Mouse (Mus musculus) MN1 (cell line): ENCODE results near the gene Asb10.

ENCODE experiments used
- DNase-seq: peaks from one replicate; pipeline ENCODE4 v3.0.0-alpha.2; 2016; ENCODE audit warnings: low spot score

Asb10 gene

GRCm38 (mm10) chr5:24535731-24536130, 5.0 kb downstream of the Asb10 start:
- DNase-seq: no peak

GRCm38 (mm10) chr5:24534292-24534691, 6.5 kb downstream of the Asb10 start:
- DNase-seq: no peak

- DNase-seq: no peak
These were observed 7.4 kb downstream of the Asb10 start for GRCm38 (mm10) chr5:24533391-24533790.

GRCm38 (mm10) chr5:24530042-24530689, 10.6 kb downstream of the Asb10 start:
- peak; percentile 91 for DNase-seq

GRCm38 (mm10) chr5:24527780-24528179, 13.0 kb downstream of the Asb10 start:
- DNase-seq: no peak

- DNase-seq: no peak
These were observed 13.9 kb downstream of the Asb10 start, which contains the start of gene Gbx1 for GRCm38 (mm10) chr5:24526889-24527230. Gbx1 (minus strand) TSS chr5:24527202.

GRCm38 (mm10) chr5:24526190-24526888, 14.4 kb downstream of the Asb10 start:
- DNase-seq: no peak

GRCm38 (mm10) chr5:24525360-24526189, 15.2 kb downstream of the Asb10 start:
- no peak for DNase-seq

GRCm38 (mm10) chr5:24524522-24524921, 16.3 kb downstream of the Asb10 start:
- DNase-seq: no peak

- no peak for DNase-seq
These were observed 17.0 kb downstream of the Asb10 start for GRCm38 (mm10) chr5:24523806-24524205.

GRCm38 (mm10) chr5:24521366-24521765, 19.4 kb downstream of the Asb10 start:
- DNase-seq: no peak

GRCm38 (mm10) chr5:24512271-24512670, 28.5 kb downstream of the Asb10 start:
- peak; percentile 62 for DNase-seq

- no peak for DNase-seq
These were observed 30.1 kb downstream of the Asb10 start for GRCm38 (mm10) chr5:24510635-24511034.

- DNase-seq: no peak
These were observed 32.4 kb downstream of the Asb10 start for GRCm38 (mm10) chr5:24508406-24508805.

- no peak for DNase-seq
These were observed 35.3 kb downstream of the Asb10 start for GRCm38 (mm10) chr5:24505513-24505912.

GRCm38 (mm10) chr5:24502786-24503185, 38.0 kb downstream of the Asb10 start:
- DNase-seq: no peak

GRCm38 (mm10) chr5:24500851-24501250, 39.9 kb downstream of the Asb10 start:
- peak; percentile 74 for DNase-seq

- no peak for DNase-seq
These were observed 41.7 kb downstream of the Asb10 start for GRCm38 (mm10) chr5:24499113-24499512.

- DNase-seq: no peak
These were observed 43.3 kb downstream of the Asb10 start for GRCm38 (mm10) chr5:24497526-24497925.

GRCm38 (mm10) chr5:24496756-24497155, 44.0 kb downstream of the Asb10 start:
- DNase-seq: peak; percentile 74

GRCm38 (mm10) chr5:24495019-24495418, 45.8 kb downstream of the Asb10 start:
- no peak for DNase-seq

- no peak for DNase-seq
These were observed 48.1 kb downstream of the Asb10 start for GRCm38 (mm10) chr5:24492546-24493285.
